Mouse (Mus musculus): ENCODE results near the gene Lingo1.

DNA sequence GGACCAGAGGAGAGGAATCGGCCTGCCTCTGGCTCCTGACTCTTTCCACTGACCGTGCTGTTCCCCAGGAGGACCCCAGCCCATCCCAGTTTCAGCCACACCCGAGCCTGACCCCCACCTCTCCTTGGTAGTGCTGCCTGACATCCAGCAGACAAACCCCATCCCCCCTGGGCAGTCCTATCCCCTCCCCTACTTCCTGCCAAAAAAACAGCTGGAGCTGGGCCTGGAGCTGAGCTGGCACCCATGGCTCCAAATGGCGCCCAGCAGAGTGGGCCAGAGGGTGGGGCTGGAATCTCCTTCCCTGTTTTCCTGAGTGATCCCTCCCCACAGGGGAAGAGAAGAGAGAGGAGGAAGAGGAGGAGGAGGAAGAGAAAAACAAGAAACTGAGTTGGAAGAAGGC is 177.6 kb downstream of the Lingo1 start:
- TF ChIP-seq CEBPB (IDR thresholded peaks at IDR 0.05; ENCODE audit: low read depth) (no peak), CTCF (IDR thresholded peaks at IDR 0.05; ENCODE audit: control insufficient read depth, insufficient read depth, insufficient read length) (no peak), USF1 (IDR thresholded peaks at IDR 0.05; ENCODE audit: low read depth) (no peak), MYOD1 (IDR thresholded peaks at IDR 0.05; ENCODE audit: control insufficient read depth, insufficient read length, low read depth) (no peak), MAX (IDR thresholded peaks at IDR 0.05) (no peak), FOSL1 (IDR thresholded peaks at IDR 0.05; ENCODE audit: insufficient read depth, low read length, poor library complexity, severe bottlenecking) (no peak), MYOG (IDR thresholded peaks at IDR 0.05; ENCODE audit: control insufficient read depth, extremely low read depth, insufficient read length) (no peak)

All from C2C12 (cell line).